Mouse (Mus musculus) cortical plate, adult 2 months (tissue): Measurements from ENCODE around the gene Adam19. TPM values are rescaled to one million over a fixed set of nuclear protein-coding genes. Genes with fewer than 3 reads are reported as not detected.

Experiments used
- H3K27ac ChIP-seq: fragments of 200-500 bp; 2 replicates; pipeline ENCODE4 v1.5.1; 2012; ENCODE audit warnings: low read length, control low read depth, inconsistent platforms; ENCODE audit not compliant: insufficient read depth
- H3K4me1 ChIP-seq: fragments of 200-500 bp; 2 replicates; pipeline ENCODE4 v1.6.1; 2011; ENCODE audit warnings: low read length; ENCODE audit not compliant: control insufficient read depth, insufficient read depth
- H3K4me3 ChIP-seq: fragments of 200-500 bp; 2 replicates; pipeline ENCODE4 v1.5.1; 2011; ENCODE audit warnings: mild to moderate bottlenecking, low read length, control low read depth; ENCODE audit not compliant: insufficient read depth
- CTCF ChIP-seq: fragments of 200-500 bp; IDR thresholded peaks from 2 replicates; pipeline ENCODE4 v1.5.1; 2011; ENCODE audit warnings: mild to moderate bottlenecking, control low read depth, low read length; ENCODE audit not compliant: insufficient read depth; ENCODE audit errors: extremely low read depth
- POLR2A ChIP-seq: fragments of 200-500 bp; IDR thresholded peaks from 2 replicates; pipeline ENCODE4 v1.6.1; 2011; ENCODE audit warnings: mild to moderate bottlenecking, low read length, control low read depth; ENCODE audit not compliant: insufficient read depth; ENCODE audit errors: extremely low read depth
- polyA plus RNA-seq: library from polyadenylated mRNA; depleted of rRNA; stranded (reverse); fragments of >200 nt; gene quantifications from 2 replicates; pipeline ENCODE4 v1.2.3, GENCODE M21; 2012

Adam19 gene
- polyA plus RNA-seq, 1 experiment = 9.9 TPM

DNA sequence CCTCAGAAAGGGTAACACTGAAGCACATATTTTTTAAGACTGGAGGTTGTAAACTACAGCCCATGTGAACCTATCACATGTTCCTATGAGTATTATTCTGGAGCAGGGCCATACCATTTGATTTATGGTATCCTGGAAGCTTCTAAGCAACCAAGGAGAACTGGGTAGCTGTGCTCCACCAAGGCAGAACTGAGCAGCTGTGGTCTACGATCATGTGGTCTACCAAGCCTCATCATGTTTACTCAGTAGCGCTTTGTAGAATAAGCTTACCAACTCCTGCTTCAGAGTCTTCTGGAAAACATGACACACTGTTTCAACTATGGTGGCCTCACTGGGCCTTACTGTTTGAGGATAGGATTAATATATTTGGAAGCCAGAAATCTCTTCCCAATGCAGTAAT is 60.7 kb downstream of the Adam19 start:
- no peak for TF ChIP-seq POLR2A
- no peak for TF ChIP-seq CTCF
- Histone ChIP-seq H3K4me1 (peaks cover 2% of the 10 kb centered on the region; the same call in 1 of the 2 replicates), H3K27ac (no peak overlapping the region), H3K4me3 (no peak overlapping the region)

DNA sequence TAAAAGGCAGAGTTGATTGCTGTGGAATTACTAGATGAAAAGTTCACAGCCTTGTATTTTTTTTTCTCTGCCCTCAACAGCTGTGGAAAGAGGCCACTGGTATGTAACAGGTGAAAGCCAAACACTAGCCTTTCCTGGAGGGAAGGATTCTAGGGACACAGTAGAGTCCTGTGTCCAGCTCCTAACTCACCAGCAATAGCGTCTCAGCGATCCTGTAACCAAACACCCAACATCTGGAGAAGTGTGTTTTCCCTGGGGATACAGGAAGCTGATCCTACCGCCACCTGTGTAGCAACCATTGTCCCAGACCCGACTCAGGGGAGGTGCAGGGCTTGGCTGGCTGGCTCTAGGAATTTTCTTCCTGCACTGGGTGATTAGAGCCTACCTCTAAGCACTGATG is 63.8 kb downstream of the Adam19 start:
- Histone ChIP-seq H3K4me1 (peaks cover 2% of the 10 kb centered on the region; the same call in 1 of the 2 replicates), H3K27ac (no peak overlapping the region), H3K4me3 (no peak overlapping the region)
- TF ChIP-seq POLR2A = no peak
- no peak for TF ChIP-seq CTCF

DNA sequence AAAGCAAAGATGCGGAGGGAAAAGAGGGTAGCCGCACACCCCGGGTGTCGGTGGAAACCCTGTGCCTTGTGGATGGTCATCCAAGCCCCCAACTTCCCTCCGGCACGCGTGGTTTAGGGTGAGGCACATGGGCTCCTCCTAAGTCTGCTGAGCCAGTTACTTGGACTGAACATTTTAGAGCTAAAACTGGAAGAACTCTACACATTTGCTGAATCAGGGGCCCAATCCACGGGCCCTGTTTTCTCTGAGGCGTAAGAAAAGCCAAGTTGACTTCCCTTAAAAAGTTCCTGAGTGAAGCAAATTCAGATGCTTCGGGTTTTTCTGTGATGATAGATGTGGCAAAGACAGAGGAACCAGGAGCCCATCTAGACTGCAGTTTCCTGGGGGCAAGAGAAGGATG is 64.3 kb downstream of the Adam19 start:
- no peak for TF ChIP-seq POLR2A
- no peak for TF ChIP-seq CTCF
- H3K27ac ChIP-seq = no peak overlapping the region
- peaks cover 2% of the 10 kb centered on the region; the same call in 1 of the 2 replicates for H3K4me1 ChIP-seq
- H3K4me3 ChIP-seq = no peak overlapping the region

DNA sequence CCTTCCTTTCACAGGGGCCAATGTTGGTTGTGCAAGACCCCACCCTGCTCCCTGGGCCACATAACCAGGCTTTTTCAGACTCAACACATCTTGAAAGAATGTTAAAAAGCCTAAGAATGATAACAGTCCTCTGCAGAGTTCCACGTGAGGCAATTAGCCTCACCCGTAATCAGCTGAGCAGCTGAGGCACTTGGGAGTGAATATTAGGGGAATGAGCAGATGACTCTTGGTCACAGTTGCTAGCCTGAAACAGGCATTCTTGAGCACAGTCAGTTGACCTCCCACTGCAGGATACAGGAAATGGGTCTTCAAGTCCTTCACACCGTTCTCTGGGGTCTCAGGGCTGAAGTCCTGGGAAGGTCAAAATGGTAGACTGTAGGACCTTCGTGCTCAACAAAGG is 65.9 kb downstream of the Adam19 start:
- H3K4me1 ChIP-seq = no peaks in the 10 kb centered on the region
- no peak overlapping the region for H3K27ac ChIP-seq
- no peak overlapping the region for H3K4me3 ChIP-seq
- TF ChIP-seq CTCF (no peak), POLR2A (no peak)

DNA sequence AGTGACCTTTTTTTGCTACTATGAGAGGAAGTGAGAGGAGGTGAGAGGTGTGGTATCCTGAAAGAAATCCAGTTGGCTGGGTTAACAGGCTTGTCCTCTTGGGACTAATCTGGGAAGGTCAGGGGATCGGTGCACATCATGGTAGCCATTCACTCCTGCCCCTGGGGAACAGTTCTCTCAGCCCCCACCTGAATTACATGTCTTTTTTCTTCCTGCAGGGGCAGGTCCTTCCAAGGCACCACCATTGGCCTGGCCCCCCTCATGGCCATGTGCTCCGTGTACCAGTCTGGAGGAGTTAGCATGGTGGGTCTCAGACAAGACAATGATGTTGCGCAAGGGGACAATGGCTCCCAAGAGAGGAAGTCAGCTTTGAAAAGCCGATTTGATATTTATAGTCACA is 67.1 kb downstream of the Adam19 start:
- no peaks in the 10 kb centered on the region for H3K4me1 ChIP-seq
- TF ChIP-seq CTCF (no peak), POLR2A (no peak)
- H3K27ac ChIP-seq = no peak overlapping the region
- no peak overlapping the region for H3K4me3 ChIP-seq

DNA sequence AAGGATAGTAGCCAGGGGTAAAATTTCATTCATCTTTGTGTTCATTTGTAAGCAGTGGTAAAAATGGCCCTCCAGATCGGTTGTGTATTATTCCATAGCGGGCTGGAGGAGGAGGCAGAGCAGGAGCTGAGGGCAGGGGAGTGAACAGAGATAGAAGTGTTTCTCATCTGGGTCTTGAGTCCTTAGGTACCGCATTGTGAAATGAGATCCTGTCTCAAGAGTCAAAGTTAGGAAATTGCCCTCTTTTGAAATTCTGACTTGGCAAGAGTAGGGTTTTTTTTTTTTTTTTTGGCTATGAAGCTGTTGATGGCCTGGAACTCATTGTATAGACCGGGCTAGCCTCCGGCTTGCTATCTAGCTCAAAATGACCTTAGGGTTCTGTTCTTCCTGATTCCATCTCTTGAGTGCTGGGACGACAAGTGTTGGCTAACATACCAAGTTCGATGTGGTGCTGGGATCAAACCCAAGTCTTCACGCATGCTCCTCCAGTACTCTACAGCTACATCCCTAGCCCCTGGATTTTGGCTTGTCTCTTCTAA is 67.6 kb downstream of the Adam19 start:
- Histone ChIP-seq H3K27ac (no peak overlapping the region), H3K4me3 (no peak overlapping the region), H3K4me1 (no peaks in the 10 kb centered on the region)
- TF ChIP-seq CTCF = no peak
- no peak for TF ChIP-seq POLR2A

DNA sequence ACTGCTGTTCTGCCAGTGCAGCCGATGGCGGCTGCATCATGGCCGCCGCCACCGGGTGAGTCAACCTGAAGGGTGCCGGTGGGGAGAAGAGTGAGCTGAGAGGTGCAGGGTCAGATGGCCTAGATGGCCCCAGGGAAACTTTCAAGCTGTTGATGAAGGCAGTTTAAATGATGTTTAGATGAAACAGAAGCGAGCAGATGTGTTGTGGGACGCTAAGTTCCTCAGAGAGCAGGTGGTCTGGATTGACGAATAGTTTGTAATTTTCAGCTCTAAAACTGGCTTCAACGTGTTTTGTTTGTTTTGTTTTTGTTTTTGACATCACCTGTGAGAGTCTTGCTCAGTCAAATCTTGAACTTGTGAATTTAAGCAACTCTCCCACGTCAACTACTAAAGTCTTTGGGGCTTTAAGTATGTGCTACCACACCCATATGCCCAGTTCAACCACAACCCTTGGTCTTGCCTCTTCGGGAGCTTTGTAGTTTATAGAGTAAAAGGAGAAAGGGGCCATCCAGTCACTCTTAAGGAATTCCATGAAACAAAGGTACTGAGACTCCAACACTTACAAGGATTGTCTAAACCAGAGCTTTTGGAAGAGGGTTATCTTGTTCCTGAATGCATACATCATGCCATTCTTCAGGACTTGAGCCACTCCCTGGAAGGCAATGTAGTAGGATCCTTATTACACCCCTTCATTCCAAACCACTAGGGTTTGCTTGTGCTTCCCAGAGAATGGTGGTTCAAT is 69.5 kb downstream of the Adam19 start:
- TF ChIP-seq POLR2A (no peak), CTCF (no peak)
- no peak overlapping the region for H3K27ac ChIP-seq
- no peaks in the 10 kb centered on the region for H3K4me1 ChIP-seq
- H3K4me3 ChIP-seq = no peak overlapping the region

DNA sequence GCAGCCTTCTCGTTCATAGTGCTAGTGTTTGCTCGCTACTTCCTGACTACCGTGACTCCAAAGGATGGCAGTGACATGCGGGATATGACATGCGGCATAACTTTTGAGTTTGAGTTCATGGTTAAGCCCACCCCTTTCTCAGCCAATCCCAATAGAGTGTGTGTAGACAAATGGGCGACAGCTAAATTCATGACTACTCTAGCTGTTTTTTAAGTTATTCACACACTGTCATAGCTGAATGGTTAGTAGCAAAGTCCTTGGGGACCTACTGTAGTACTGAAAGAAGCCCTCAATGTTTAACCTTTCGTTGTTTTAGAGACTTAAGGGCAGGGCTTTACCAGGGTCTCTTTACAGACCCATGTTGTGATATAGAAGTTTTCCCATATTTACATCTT is 70.0 kb downstream of the Adam19 start:
- Histone ChIP-seq H3K4me3 (no peak overlapping the region), H3K4me1 (no peaks in the 10 kb centered on the region), H3K27ac (no peak overlapping the region)
- TF ChIP-seq POLR2A = no peak

DNA sequence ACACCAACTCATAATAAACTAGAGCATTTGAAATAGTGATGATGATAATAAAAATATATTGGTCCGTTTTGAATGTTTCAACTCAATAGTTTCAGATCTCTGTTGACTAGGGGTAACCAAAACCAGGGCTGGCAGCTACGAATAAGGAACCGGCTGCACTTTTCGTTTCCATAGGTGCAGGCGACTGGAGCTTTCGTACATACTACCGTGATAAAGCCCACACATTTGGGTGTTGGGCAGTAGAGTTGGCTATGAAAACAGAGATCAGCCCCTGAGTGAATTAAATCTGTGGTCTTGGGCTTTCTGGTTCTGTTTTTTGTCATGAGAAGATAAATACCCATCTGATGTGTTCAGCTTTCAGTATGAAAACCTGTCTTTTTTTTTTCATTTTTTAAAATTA is 70.5 kb downstream of the Adam19 start:
- Histone ChIP-seq H3K4me3 (no peak overlapping the region), H3K27ac (no peak overlapping the region), H3K4me1 (no peaks in the 10 kb centered on the region)
- TF ChIP-seq CTCF (no peak), POLR2A (no peak)

DNA sequence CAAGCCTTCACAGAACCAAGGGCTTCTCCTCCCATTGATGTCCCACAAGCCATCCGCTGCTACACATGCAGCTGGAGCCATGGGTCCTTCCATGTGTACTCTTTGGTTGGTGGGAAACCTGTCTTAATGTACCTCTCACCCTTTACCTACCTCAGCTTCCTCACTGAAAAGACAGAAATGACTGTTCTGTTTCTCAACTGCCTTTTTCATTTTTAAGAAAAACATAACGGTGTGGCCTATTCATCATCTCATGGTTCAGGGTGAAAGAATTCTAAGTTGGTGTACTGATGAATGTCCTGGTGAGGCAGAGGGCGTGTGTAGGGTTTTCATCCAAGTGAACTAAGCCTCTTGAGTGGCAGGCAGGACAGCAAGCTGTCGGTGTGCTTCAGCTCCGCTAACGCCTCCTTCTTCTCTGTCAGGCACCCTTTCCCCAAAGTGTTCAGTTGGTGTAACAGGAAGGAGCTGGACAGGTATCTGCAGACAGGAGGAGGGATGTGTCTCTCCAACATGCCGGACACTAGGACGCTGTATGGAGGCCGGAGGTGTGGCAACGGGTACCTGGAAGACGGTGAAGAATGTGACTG is 71.1 kb downstream of the Adam19 start:
- no peaks in the 10 kb centered on the region for H3K4me1 ChIP-seq
- H3K4me3 ChIP-seq = no peak overlapping the region
- no peak for TF ChIP-seq POLR2A
- no peak for TF ChIP-seq CTCF
- no peak overlapping the region for H3K27ac ChIP-seq
